Mouse (Mus musculus): ENCODE results near the gene Gm10260.
A peak's percentile ranks its signal among the peaks of the same experiment; 100 is the strongest.

Gm10260 gene

GRCm38 (mm10) chr13:97768046-97768682, 7.7 kb upstream of the Gm10260 start:
- no peak for DNase-seq (ENCODE audit: low spot score)

DNA sequence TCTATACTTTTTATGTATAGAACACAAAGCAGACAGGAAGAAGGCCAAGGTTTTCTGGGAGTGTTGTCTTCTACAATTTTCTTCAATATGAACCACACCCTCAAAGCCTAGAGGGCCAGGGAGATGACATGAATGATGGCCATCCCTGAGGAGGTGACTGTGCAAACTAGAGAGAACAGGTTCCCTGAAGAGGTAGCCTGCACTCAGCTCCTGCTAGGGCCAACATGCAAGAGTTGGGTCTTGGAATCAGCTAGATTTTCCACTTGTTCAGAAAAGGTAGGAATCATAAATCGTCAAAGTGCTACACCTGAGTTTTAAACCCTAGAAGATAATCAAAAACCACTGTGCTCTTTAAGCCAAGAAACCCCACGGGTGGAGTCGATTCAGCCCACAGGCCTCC, 6.2 kb upstream of the Gm10260 start:
- DNase-seq (ENCODE audit: low spot score) = no peak

GRCm38 (mm10) chr13:97765913-97766312, 5.5 kb upstream of the Gm10260 start:
- no peak for DNase-seq (ENCODE audit: low spot score)

DNA sequence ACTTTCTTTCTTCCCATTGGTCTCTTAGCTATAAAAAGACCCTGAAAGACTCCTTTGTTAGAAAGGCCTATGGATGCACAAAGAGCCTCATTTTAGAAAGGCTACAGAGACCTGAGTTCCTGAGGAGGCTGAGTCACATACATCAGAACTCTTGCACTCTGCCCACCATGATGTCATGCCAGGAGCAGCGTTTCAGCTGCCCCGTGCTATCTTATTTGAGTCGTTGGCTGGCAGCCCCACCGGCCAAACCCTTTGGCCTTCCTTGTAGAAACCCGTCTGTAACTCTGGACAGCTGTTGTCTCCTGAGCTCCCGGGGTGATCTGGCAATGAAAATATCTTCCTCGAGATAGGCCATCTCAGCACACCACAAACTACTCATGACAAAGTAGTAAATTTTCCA, 3.6 kb upstream of the Gm10260 start:
- no peak for DNase-seq (ENCODE audit: low spot score)

- DNase-seq (ENCODE audit: low spot score) = no peak
Observed at GRCm38 (mm10) chr13:97763436-97763835, 3.0 kb upstream of the Gm10260 start.

GRCm38 (mm10) chr13:97762121-97762520, 1.7 kb upstream of the Gm10260 start:
- DNase-seq (ENCODE audit: low spot score) = no peak

- DNase-seq (ENCODE audit: low spot score) = peak; percentile 44
Observed at GRCm38 (mm10) chr13:97757033-97757432, 3.4 kb downstream of the Gm10260 start.

DNA sequence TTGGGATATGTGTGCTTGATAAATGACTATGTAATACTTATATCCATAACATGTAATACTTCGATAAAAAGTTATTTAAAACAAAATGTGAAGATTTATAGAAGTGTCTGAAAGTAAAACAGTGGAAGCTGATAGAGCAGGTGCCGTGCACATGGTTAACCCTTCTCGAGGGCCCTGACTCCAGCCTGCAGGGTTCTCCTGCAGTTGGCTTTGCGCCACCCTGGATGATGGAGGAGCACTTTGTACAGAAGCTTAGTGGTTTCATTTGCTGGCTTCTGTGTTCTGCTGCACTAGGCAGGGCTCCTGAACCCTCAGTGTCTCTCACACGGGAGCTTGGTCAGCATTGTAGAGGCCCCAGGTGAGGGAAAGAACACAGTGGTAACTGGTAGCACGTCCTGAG, 4.3 kb downstream of the Gm10260 start:
- no peak for DNase-seq (ENCODE audit: low spot score)

DNA sequence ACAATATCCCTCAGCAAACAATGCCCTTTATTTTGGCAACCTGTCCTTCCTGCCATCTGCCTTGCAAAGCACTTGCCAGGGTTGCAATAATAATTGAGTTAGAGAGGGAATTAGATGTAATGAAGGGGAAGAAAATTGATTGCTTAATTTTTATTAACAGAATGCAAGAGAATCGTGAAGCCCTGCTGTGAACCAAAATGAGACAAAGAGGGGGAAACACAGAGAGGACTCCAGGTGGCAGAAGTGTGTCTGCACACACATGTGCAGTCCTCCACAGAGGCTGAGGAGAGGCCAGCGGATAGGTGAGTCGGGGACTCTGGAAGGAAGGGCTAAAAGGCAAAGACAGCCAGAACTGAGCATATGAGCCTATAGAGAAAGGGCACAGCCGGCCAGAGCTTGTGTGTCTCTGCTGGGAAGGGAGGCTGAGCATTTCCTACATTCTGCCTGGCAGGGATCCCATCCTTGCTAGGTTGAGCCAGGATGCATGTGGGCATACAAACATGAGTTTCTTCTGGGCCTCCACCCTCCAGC, 9.5 kb downstream of the Gm10260 start:
- DNase-seq (ENCODE audit: low spot score) = peak; percentile 44

GRCm38 (mm10) chr13:97747037-97747860, 13.2 kb downstream of the Gm10260 start:
- no peak for DNase-seq (ENCODE audit: low spot score)

DNA sequence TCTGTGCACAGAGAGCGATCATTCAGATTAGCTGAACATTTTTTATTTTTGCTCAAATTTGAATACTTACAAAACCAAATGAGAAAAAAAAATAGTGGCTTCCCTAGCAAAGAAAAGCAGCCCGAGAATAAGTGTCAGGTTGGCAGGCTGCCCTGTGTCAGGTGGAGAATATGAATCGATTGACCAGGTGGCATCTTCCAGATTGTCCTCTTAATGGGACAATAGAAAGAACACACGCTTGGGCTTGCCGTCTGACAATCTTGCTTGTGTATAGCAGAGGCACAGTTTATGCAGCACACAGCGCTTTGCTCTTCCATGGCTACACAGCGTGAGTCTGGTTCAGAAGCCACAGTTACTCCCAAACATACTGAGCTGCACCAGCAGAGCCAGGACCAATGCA, 15.8 kb downstream of the Gm10260 start:
- DNase-seq (ENCODE audit: low spot score) = no peak

DNA sequence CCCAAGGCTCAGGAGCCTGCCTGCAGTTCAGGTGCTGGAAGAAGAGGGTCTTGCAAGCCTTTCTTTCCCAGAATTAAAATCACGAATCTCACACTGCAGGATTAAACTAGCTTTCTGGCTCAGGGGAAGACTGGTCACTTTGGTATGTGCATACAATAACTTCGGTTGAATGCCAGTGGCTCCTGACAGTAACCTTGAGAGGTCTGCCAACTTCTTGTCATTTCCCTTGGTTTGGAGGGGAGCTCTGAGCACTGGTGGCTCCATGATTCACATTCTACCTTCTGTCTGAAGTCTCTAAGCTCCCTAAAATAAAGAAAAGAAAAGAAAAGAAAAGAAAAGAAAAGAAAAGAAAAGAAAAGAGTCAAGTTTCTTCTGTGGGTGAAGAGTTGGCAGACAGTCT, 16.4 kb downstream of the Gm10260 start:
- no peak for DNase-seq (ENCODE audit: low spot score)

- DNase-seq (ENCODE audit: low spot score) = no peak
Observed at GRCm38 (mm10) chr13:97743229-97743988, 17.0 kb downstream of the Gm10260 start.

GRCm38 (mm10) chr13:97735931-97736330, 24.5 kb downstream of the Gm10260 start:
- no peak for DNase-seq (ENCODE audit: low spot score)

GRCm38 (mm10) chr13:97734760-97735159, 25.7 kb downstream of the Gm10260 start:
- no peak for DNase-seq (ENCODE audit: low spot score)

- no peak for DNase-seq (ENCODE audit: low spot score)
Observed at GRCm38 (mm10) chr13:97725160-97725825, 35.1 kb downstream of the Gm10260 start.

GRCm38 (mm10) chr13:97724551-97724950, 35.9 kb downstream of the Gm10260 start:
- DNase-seq (ENCODE audit: low spot score) = no peak

DNA sequence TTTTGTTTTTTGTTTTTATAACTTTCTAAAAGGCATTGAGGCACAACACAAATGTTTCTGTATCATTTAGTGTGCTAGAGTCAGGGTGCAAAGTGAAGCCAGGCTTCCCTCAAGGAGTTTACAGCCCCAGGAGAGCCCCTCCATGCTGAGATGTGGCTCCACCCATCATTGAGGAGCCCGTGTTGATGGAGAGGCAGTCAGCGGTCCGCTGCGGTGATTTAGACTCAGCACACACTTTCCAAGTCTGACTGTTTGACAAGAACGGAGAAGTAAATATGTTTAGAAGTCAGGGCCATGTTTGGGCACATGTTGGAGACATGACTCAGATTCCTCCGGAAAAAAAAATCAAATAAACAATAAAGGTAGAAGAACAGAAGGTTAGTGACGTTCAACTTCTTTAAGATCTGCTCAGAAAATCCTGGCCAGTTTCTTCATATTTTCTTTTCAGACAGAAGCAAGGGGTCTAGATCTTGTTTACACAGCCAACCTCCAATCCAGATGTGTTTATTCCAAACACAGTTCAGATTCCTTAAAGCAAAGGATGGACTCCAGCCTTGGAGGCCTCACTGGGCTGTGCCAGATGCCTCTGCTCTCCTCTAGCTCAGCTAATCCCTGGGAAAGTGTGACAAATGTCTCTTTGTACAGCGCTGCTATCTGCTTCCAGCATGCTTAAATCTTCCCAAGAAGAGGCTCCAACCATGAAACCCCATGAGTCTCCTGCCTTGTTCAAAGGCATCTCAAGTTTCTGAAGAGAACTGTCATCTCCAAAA, 47.7 kb downstream of the Gm10260 start:
- DNase-seq (ENCODE audit: low spot score) = no peak

GRCm38 (mm10) chr13:97711510-97711909, 48.9 kb downstream of the Gm10260 start:
- DNase-seq (ENCODE audit: low spot score) = no peak

Measured in layer of hippocampus, adult 11-12 months (tissue).